In genomic region chr1:192849616-192850015, GRCm38 (mm10) we compare ENCODE assay signal across 23 mouse cellular contexts. TPM values are rescaled to one million over a fixed set of nuclear protein-coding genes. Genes with fewer than 3 reads are reported as not detected.
DNase-seq lines count a peak whose midpoint lies in the region; ATAC-seq and TF ChIP-seq lines count a peak whose summit lies in the region.
"Had no signal": no experiment of that assay in that cellular context is flagged by ENCODE, and none has a peak within 500 bp of the region (broad histone marks: within the 10 kb centered on the region; RNA-seq: fewer than 3 reads in every experiment).

No protein-coding gene starts in this region.

- H3K27ac ChIP-seq in intestine, embryonic 15.5 days: no peak overlapping the region
- H3K27ac ChIP-seq in intestine, embryonic 16.5 days (ENCODE audit: low read length): no peak overlapping the region
- H3K27ac ChIP-seq in lung, embryonic 14.5 days (ENCODE audit: low read depth): no peak overlapping the region
- H3K27ac ChIP-seq: forebrain, embryonic 12.5 days; heart, adult 2 months; heart, embryonic 15.5 days; hindbrain, embryonic 13.5 days; hindbrain, postnatal 0 days had no signal

- H3K9me3 ChIP-seq in intestine, embryonic 15.5 days: no peaks in the 10 kb centered on the region
- no peaks in the 10 kb centered on the region for H3K9me3 ChIP-seq in intestine, embryonic 16.5 days (ENCODE audit: control insufficient read depth, low read length)
- no peaks in the 10 kb centered on the region for H3K9me3 ChIP-seq in lung, embryonic 14.5 days (ENCODE audit: low read depth, low read length)
- H3K9me3 ChIP-seq: forebrain, embryonic 12.5 days; heart, embryonic 15.5 days; hindbrain, embryonic 13.5 days had no signal

- H3K9ac ChIP-seq in intestine, embryonic 15.5 days: no peak overlapping the region
- H3K9ac ChIP-seq in intestine, embryonic 16.5 days (ENCODE audit: low read depth, low read length): no peak overlapping the region
- no peak overlapping the region for H3K9ac ChIP-seq in lung, embryonic 14.5 days
- H3K9ac ChIP-seq: forebrain, embryonic 12.5 days; heart, embryonic 15.5 days; hindbrain, embryonic 13.5 days had no signal

- H3K4me1 ChIP-seq in intestine, embryonic 15.5 days (replicated peaks): peaks cover 27% of the 10 kb centered on the region
- peaks cover 28% of the 10 kb centered on the region for H3K4me1 ChIP-seq in intestine, embryonic 16.5 days (ENCODE audit: control insufficient read depth, insufficient read depth, low read length)
- H3K4me1 ChIP-seq in lung, embryonic 14.5 days (ENCODE audit: insufficient read depth): peaks cover 29% of the 10 kb centered on the region

- peaks cover 27% of the 10 kb centered on the region for H3K79me3 ChIP-seq in C2C12 (ENCODE audit: low read depth)

- 0 out of 2 replicates have a peak, but pooled peaks have one; percentile 22 for ATAC-seq in intestine, embryonic 15.5 days
- no peak for ATAC-seq in intestine, embryonic 16.5 days
- ATAC-seq in lung, embryonic 14.5 days (ENCODE audit: insufficient read depth): no peak
- no peak for ATAC-seq in granulocyte monocyte progenitor cell, adult 5-6 weeks (replicated peaks; ENCODE audit: poor library complexity, severe bottlenecking)
- no peak for ATAC-seq in activated CD4-positive, CD25-positive, alpha-beta regulatory T cell, adult 4 months
- ATAC-seq: forebrain, embryonic 16.5 days; hindbrain, postnatal 0 days had no signal

- DNase-seq in lung, embryonic 14.5 days: peak; percentile 52
- no peak for DNase-seq in lung, adult 18-20 months
- DNase-seq in mesoderm, embryonic 11.5 days (ENCODE audit: low read depth, low spot score): peak; percentile 63
- DNase-seq: adrenal gland, postnatal 10 days; cerebellum, adult 18-20 months; cerebellum, adult 9-11 months; cerebellum, postnatal 36 days; gastrocnemius, postnatal 10 days; heart, adult 2 months; heart, postnatal 14 days had no signal

- 41% methylated on average over 5 of the region's 5 CpGs for WGBS in intestine, embryonic 15.5 days
- WGBS in intestine, embryonic 16.5 days: 47% methylated on average over 5 of the region's 5 CpGs
- 35% methylated on average over 5 of the region's 5 CpGs for WGBS in lung, embryonic 14.5 days

- peaks cover 19% of the 10 kb centered on the region for H3K36me3 ChIP-seq in intestine, embryonic 15.5 days
- no peaks in the 10 kb centered on the region for H3K36me3 ChIP-seq in intestine, embryonic 16.5 days (ENCODE audit: control insufficient read depth, insufficient read depth, low read length)
- H3K36me3 ChIP-seq in lung, embryonic 14.5 days (ENCODE audit: insufficient read depth): peaks cover 54% of the 10 kb centered on the region
- peaks cover 50% of the 10 kb centered on the region for H3K36me3 ChIP-seq in C2C12 (ENCODE audit: control insufficient read depth, insufficient read depth)
- H3K36me3 ChIP-seq: G1E had no signal

- no peak overlapping the region for H3ac ChIP-seq in C2C12 (ENCODE audit: control insufficient read depth, insufficient read length, low read depth)

- H3K79me2 ChIP-seq in C2C12 (ENCODE audit: control insufficient read depth, insufficient read depth): peaks cover 63% of the 10 kb centered on the region

- no peaks in the 10 kb centered on the region for H3K27me3 ChIP-seq in intestine, embryonic 15.5 days (replicated peaks)
- no peaks in the 10 kb centered on the region for H3K27me3 ChIP-seq in intestine, embryonic 16.5 days (replicated peaks; ENCODE audit: control insufficient read depth, insufficient read depth, low read length)
- H3K27me3 ChIP-seq in lung, embryonic 14.5 days (ENCODE audit: insufficient read depth, low read length): no peaks in the 10 kb centered on the region
- H3K27me3 ChIP-seq in C2C12 (ENCODE audit: control insufficient read depth, insufficient read depth, insufficient read length): no peaks in the 10 kb centered on the region

- H3K4me2 ChIP-seq in intestine, embryonic 15.5 days (replicated peaks): no peak overlapping the region
- H3K4me2 ChIP-seq in intestine, embryonic 16.5 days (ENCODE audit: low read depth, low read length): no peak overlapping the region
- no peak overlapping the region for H3K4me2 ChIP-seq in lung, embryonic 14.5 days
- H3K4me2 ChIP-seq: forebrain, embryonic 12.5 days; heart, embryonic 11.5 days; heart, embryonic 15.5 days; hindbrain, embryonic 13.5 days had no signal

- H3K4me3 ChIP-seq in intestine, embryonic 15.5 days (replicated peaks): no peak overlapping the region
- no peak overlapping the region for H3K4me3 ChIP-seq in intestine, embryonic 16.5 days (ENCODE audit: low read length)
- no peak overlapping the region for H3K4me3 ChIP-seq in lung, embryonic 14.5 days (ENCODE audit: low read depth, low read length)
- no peak overlapping the region for H3K4me3 ChIP-seq in C2C12 (ENCODE audit: insufficient read depth, poor library complexity, severe bottlenecking)
- H3K4me3 ChIP-seq: forebrain, embryonic 12.5 days; heart, adult 2 months; heart, embryonic 15.5 days; hindbrain, embryonic 13.5 days had no signal

- TF ChIP-seq CTCF in lung, embryonic 14.5 days (IDR thresholded peaks at IDR 0.05; ENCODE audit: low read depth): no peak
- no peak for TF ChIP-seq CTCF in C2C12 (IDR thresholded peaks at IDR 0.05; ENCODE audit: control insufficient read depth, insufficient read depth, insufficient read length)

TF ChIP-seq in C2C12, 6 proteins besides CTCF, POLR2A, EP300 and RAD21:
- no peak for TF ChIP-seq MAX (IDR thresholded peaks at IDR 0.05)
- TF ChIP-seq MYOG (IDR thresholded peaks at IDR 0.05; ENCODE audit: control insufficient read depth, extremely low read depth, insufficient read length): no peak
- TF ChIP-seq FOSL1 (IDR thresholded peaks at IDR 0.05; ENCODE audit: insufficient read depth, low read length, poor library complexity, severe bottlenecking): no peak
- no peak for TF ChIP-seq CEBPB (IDR thresholded peaks at IDR 0.05; ENCODE audit: low read depth)
- TF ChIP-seq USF1 (IDR thresholded peaks at IDR 0.05; ENCODE audit: low read depth): peak; percentile 6
- TF ChIP-seq MYOD1 (IDR thresholded peaks at IDR 0.05; ENCODE audit: control insufficient read depth, insufficient read length, low read depth): peak; percentile 88

RNA-seq across cellular contexts. Expression of gene Sertad4, which starts 5.9 kb away (rescaled TPM):
- polyA plus RNA-seq in intestine, embryonic 15.5 days (2015; fragmentation: Nextera tagmentation; extraction: Ambion mirVana): 12.8 and 14.2 TPM in 2 replicates
- polyA plus RNA-seq in intestine, embryonic 16.5 days (2015; fragmentation: Nextera tagmentation; extraction: Ambion mirVana): 2.4 and 3.0 TPM in 2 replicates
- polyA plus RNA-seq in lung, embryonic 14.5 days (2014; fragmentation: Nextera tagmentation; extraction: Ambion mirVana): 22.8 and 23.5 TPM in 2 replicates
- polyA plus RNA-seq in C2C12 (2012; fragmentation: generic; extraction: Trizol): 18.9 TPM
- not detected in 2 replicates for total RNA-seq in granulocyte monocyte progenitor cell, adult 5-6 weeks (2014; fragmentation: Nextera tagmentation)
- not detected in 2 replicates for total RNA-seq in granulocyte monocyte progenitor cell, adult 5-6 weeks (2017)
- polyA plus RNA-seq in activated CD4-positive, CD25-positive, alpha-beta regulatory T cell, adult 4 months (2017; shearing (Covaris generic)): not detected
- total RNA-seq: hematopoietic stem cell, adult 5-6 weeks had no signal
- polyA plus RNA-seq: G1E had no signal

Comparison
In these comparisons a context has a peak if more than half of its experiments do, and no peak if none do; other contexts are left out.
1. DNase-seq: peak in lung, embryonic 14.5 days (single experiment) and mesoderm, embryonic 11.5 days (single experiment); none in lung, adult 18-20 months (0 of 2).